Mouse (Mus musculus) liver, postnatal 0 days (tissue): ENCODE data around the gene Foxp4. TPM values are rescaled to one million over a fixed set of nuclear protein-coding genes. Genes with fewer than 3 reads are reported as not detected.

ENCODE experiments used
- ATAC-seq: fragments of 200-750 bp; cut with Nextera tagmentation; 2 replicates; pipeline ENCODE4 v1.8.0; 2017; ENCODE audit warnings: mild to moderate bottlenecking, moderate library complexity
- DNase-seq: peaks from one replicate; pipeline ENCODE4 v3.0.0-alpha.2; 2016
- H3K27ac ChIP-seq: fragments of 300-500 bp; sonication (generic); 2 replicates; pipeline ENCODE4 v1.5.1; 2014; ENCODE audit warnings: antibody characterized with exemption, moderate library complexity, mild to moderate bottlenecking, low read depth
- H3K27me3 ChIP-seq: fragments of 300-500 bp; sonication (generic); 2 replicates; pipeline ENCODE4 v1.6.1; 2014; ENCODE audit warnings: low read length, control low read depth, mixed read lengths; ENCODE audit not compliant: insufficient read depth
- H3K36me3 ChIP-seq: fragments of 300-500 bp; sonication (generic); replicated peaks from 2 replicates; pipeline ENCODE4 v1.6.1; 2014; ENCODE audit warnings: mild to moderate bottlenecking, control low read depth, low read length, moderate library complexity, mixed read lengths; ENCODE audit not compliant: insufficient read depth
- H3K4me1 ChIP-seq: fragments of 300-500 bp; sonication (generic); 2 replicates; pipeline ENCODE4 v1.6.1; 2014; ENCODE audit warnings: antibody characterized with exemption, mild to moderate bottlenecking, control low read depth; ENCODE audit not compliant: insufficient read depth
- H3K4me2 ChIP-seq: fragments of 300-500 bp; sonication (generic); 2 replicates; pipeline ENCODE4 v1.6.1; 2014; ENCODE audit warnings: low read depth, mild to moderate bottlenecking, low read length, moderate library complexity, mixed read lengths
- H3K4me3 ChIP-seq: fragments of 300-500 bp; sonication (generic); 2 replicates; pipeline ENCODE4 v1.5.1; 2014; ENCODE audit warnings: low read depth, low read length
- H3K9ac ChIP-seq: fragments of 300-500 bp; sonication (generic); replicated peaks from 2 replicates; pipeline ENCODE4 v1.6.1; 2014; ENCODE audit warnings: mild to moderate bottlenecking, moderate library complexity
- H3K9me3 ChIP-seq: fragments of 300-500 bp; sonication (generic); 2 replicates; pipeline ENCODE4 v1.6.1; 2016; ENCODE audit warnings: mild to moderate bottlenecking, control low read depth, low read length, mixed read lengths
- CTCF ChIP-seq: sonication (generic); IDR thresholded peaks from 2 replicates; pipeline ENCODE4 v1.5.1; 2016; ENCODE audit warnings: antibody characterized with exemption, low read depth
- EP300 ChIP-seq: IDR thresholded peaks from 2 replicates; pipeline ENCODE4 v1.6.1; 2016; ENCODE audit warnings: antibody characterized with exemption, low read depth, mild to moderate bottlenecking
- WGBS: fragments of 180-500 bp; shearing (Covaris S2); extraction: QIAGEN DNeasy Blood & Tissue Kit; methylation state at CpG from one replicate; pipeline ENCODE4 v1.1.7; 2014; ENCODE audit not compliant: insufficient replicate concordance; 5-methylcytosine and 5-hydroxymethylcytosine counted together
- polyA plus RNA-seq: library from polyadenylated mRNA; unstranded; fragments of >200 nt; fragmentation: Nextera tagmentation; extraction: Ambion mirVana; gene quantifications from 2 replicates; pipeline ENCODE4 v1.2.1, GENCODE M21; 2015

The Foxp4 gene
- polyA plus RNA-seq, 1 experiment from 2014 or later: 6.2 TPM

DNA sequence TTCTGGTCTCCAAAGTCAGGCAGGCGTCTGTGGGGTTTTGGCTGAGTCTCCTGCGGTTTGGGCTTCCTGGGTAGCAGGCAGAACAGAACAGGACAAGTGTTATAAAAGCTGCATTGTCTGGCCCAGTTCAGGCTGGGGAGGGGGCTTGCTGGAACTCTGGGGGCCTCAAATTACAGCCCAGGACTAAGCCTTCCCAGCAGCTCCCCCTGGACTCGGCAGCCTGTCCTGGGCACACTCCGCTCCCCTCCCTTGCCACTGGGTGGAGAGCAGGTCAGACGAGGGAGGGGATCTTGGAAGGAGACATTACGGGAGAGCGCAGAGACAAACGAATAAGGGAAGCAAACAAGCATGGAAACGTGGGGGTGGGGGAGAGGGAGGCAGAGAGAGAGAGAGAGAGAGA, 93.3 kb downstream of the Foxp4 start:
- no peak for ATAC-seq
- Histone ChIP-seq H3K9me3 (no peaks in the 10 kb centered on the region), H3K4me3 (no peak overlapping the region), H3K4me2 (no peak overlapping the region), H3K9ac (no peak overlapping the region), H3K36me3 (no peaks in the 10 kb centered on the region), H3K27ac (no peak overlapping the region), H3K4me1 (peaks cover 9% of the 10 kb centered on the region), H3K27me3 (peaks cover 28% of the 10 kb centered on the region)
- TF ChIP-seq CTCF (no peak), EP300 (no peak)
- WGBS: 40% methylated on average over 9 of the region's 9 CpGs
- DNase-seq: no peak

DNA sequence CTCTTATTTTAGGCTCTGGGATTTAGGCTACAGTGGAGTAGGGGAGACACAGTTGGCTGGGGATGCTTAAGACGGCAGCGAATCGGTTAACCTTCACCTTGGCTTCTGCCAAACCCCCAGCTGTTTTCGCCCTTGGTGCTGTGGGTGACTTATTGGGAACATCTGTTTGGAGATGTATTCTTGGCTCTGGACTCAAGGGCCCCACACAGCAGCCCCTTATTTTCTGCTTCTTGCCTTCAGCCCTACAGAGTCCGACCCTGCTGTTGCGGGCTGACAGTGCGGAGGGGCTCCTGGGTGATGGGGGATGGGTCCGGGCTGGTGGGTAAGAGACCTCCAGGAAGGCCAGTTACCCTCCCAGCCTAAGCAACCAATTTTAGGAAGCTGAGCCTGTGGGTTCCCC, 103.1 kb downstream of the Foxp4 start:
- H3K4me2 ChIP-seq: no peak overlapping the region
- no peak overlapping the region for H3K4me3 ChIP-seq
- TF ChIP-seq CTCF: no peak
- no peak for TF ChIP-seq EP300
- no peaks in the 10 kb centered on the region for H3K36me3 ChIP-seq
- 87% methylated on average over 8 of the region's 8 CpGs for WGBS
- ATAC-seq (no peak), DNase-seq (no peak)
- no peak overlapping the region for H3K27ac ChIP-seq
- H3K9me3 ChIP-seq: no peaks in the 10 kb centered on the region
- no peaks in the 10 kb centered on the region for H3K27me3 ChIP-seq
- H3K4me1 ChIP-seq: no peaks in the 10 kb centered on the region
- H3K9ac ChIP-seq: no peak overlapping the region

DNA sequence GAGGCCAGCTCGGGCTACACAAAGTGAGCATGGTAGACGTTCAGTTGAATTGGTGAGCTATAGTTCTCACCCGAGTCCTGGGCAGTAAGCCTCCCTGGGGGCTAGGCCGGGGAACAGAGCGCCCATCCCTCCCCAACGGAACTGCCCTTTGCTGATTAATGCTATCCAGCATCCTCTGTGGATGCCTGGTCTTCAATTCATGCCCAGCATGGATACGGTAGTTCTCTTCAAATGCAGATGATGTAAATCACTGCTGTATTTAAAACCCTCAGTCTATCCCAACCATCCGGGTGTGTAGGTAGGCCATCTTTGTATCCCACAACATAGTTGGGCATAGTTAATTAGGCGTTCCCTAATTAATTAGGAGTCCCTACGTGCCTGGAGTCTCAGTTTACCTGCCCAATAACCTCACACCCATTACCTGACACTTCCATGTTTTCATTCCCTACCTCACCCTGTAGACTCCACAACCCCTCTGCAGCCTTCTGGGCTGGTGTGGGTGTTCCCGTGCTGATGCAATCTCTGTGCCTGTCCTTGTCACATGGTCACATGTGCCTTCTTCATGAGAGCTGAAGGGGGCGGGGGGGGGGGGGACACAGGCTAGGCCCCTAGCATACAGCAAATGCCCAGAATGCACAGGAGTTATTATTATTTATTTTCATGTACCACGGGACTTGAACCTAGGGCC, 106.3 kb downstream of the Foxp4 start:
- no peak overlapping the region for H3K27ac ChIP-seq
- no peak overlapping the region for H3K4me3 ChIP-seq
- no peaks in the 10 kb centered on the region for H3K36me3 ChIP-seq
- H3K9ac ChIP-seq: no peak overlapping the region
- no peaks in the 10 kb centered on the region for H3K4me1 ChIP-seq
- H3K27me3 ChIP-seq: no peaks in the 10 kb centered on the region
- H3K9me3 ChIP-seq: no peaks in the 10 kb centered on the region
- 79% methylated on average over 13 of the region's 13 CpGs for WGBS
- no peak for ATAC-seq
- DNase-seq: no peak
- TF ChIP-seq EP300 (no peak), CTCF (no peak)
- no peak overlapping the region for H3K4me2 ChIP-seq

Other genes starting within 250 kb of the Foxp4 start
- gene Tomm6, start 236.3 kb downstream of the Foxp4 start, polyA plus RNA-seq: 268 and 275 TPM in 2 replicates
- gene Frs3, start 235.6 kb downstream of the Foxp4 start, polyA plus RNA-seq: 0.96 and 2.1 TPM in 2 replicates
- gene Gm21981, start 230.2 kb downstream of the Foxp4 start, polyA plus RNA-seq: 0.13 TPM in 1 of 2 replicates, not detected in the other
- 0.25 TPM in 1 of 2 replicates, not detected in the other for gene Prickle4, start 229.9 kb downstream of the Foxp4 start, polyA plus RNA-seq
- gene Pgc, start 197.8 kb downstream of the Foxp4 start, polyA plus RNA-seq: 0.07 and 0.15 TPM in 2 replicates
- gene Tfeb, start 187.6 kb downstream of the Foxp4 start, polyA plus RNA-seq: 5.8 and 7.1 TPM in 2 replicates
- gene Mdfi, start 90.0 kb downstream of the Foxp4 start, polyA plus RNA-seq: 0.82 TPM in 2 replicates
- gene 1700122O11Rik, start 113.6 kb upstream of the Foxp4 start, polyA plus RNA-seq: not detected in 2 replicates
- not detected in 2 replicates for gene 1700067P10Rik, start 164.7 kb upstream of the Foxp4 start, polyA plus RNA-seq
- gene 9830107B12Rik, start 221.6 kb upstream of the Foxp4 start, polyA plus RNA-seq: 1.1 and 1.4 TPM in 2 replicates
- gene A530064D06Rik, start 242.6 kb upstream of the Foxp4 start, polyA plus RNA-seq: 1.6 and 1.7 TPM in 2 replicates